In the genomic region with DNA sequence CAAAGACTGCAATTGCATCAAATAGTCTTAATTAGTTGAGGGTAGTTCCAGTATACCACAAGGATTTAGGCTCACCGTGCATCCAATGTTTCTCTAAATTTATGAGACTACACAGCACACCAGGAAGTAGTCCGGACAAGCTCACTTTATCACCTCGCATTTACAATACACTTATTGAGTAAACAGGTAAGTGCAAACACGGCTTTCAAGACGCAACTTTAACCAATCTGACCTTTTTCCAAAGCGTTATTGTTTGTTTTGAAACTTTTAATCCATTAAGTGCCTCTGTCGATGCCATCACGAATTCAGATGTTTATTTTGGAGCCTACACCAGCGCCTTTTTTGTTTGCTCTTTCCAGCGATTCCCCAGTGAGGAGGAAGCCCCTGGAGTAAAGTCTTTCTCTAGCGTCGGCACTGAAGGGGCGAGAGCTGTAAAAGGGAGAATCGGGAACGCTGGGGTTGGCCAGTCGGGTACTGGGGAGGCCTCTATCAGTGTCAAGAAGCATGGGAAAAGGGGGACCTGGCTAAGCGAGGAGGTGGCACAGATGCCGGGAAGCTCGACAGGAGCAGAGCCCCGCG, we compare ENCODE assay signal across 8 mouse cellular contexts. TPM values are rescaled to one million over a fixed set of nuclear protein-coding genes. Genes with fewer than 3 reads are reported as not detected.
A peak's percentile ranks its signal among the peaks of the same experiment; 100 is the strongest.
DNase-seq lines count a peak whose midpoint lies in the region; ATAC-seq and TF ChIP-seq lines count a peak whose summit lies in the region.

No protein-coding gene starts in this region.

- under 1% methylated on average over 21 of the region's 21 CpGs for WGBS in kidney, embryonic 15.5 days
- WGBS in bone marrow, adult 2 months, result 1% methylated on average over 21 of the region's 21 CpGs
- under 1% methylated on average over 21 of the region's 21 CpGs for WGBS in intestine, embryonic 14.5 days

- TF ChIP-seq POLR2A in bone marrow, adult 2 months (IDR thresholded peaks at IDR 0.05; ENCODE audit: borderline replicate concordance, control insufficient read depth, low read depth, low read length), result no peak
- TF ChIP-seq POLR2A in myocyte (IDR thresholded peaks at IDR 0.05; ENCODE audit: insufficient read length, low read depth), result no peak

- peak overlapping the region; percentile 81 for H3K9ac ChIP-seq in kidney, embryonic 15.5 days
- peak overlapping the region; percentile 96 for H3K9ac ChIP-seq in intestine, embryonic 14.5 days (ENCODE audit: low read length)

- no peak for DNase-seq in kidney, postnatal 36 days
- no peak for DNase-seq in intestine, embryonic 14.5 days (ENCODE audit: low spot score)
- no peak for DNase-seq in layer of hippocampus, adult 18-20 months (ENCODE audit: low spot score in 2 of 2)
- no peak for DNase-seq in spleen, adult 18-20 months
- no peak for DNase-seq in gastrocnemius, adult 8-10 months (ENCODE audit: low spot score in 2 of 2)

- no peak for TF ChIP-seq CTCF in bone marrow, adult 2 months (IDR thresholded peaks at IDR 0.05; ENCODE audit: control insufficient read depth, insufficient read depth, low read length)

- H3K4me2 ChIP-seq in kidney, embryonic 15.5 days, result peak overlapping the region; percentile 63
- peak overlapping the region; percentile 79 for H3K4me2 ChIP-seq in intestine, embryonic 14.5 days (ENCODE audit: low read length)
- peak overlapping the region; percentile 93 for H3K4me2 ChIP-seq in myocyte (ENCODE audit: low read depth)

- peaks cover 14% of the 10 kb centered on the region for H3K4me1 ChIP-seq in kidney, embryonic 15.5 days
- H3K4me1 ChIP-seq in bone marrow, adult 2 months (ENCODE audit: control insufficient read depth, insufficient read depth, low read length), result peaks cover 1% of the 10 kb centered on the region; the same call in 1 of the 2 replicates
- peaks cover 9% of the 10 kb centered on the region for H3K4me1 ChIP-seq in intestine, embryonic 14.5 days (replicated peaks; ENCODE audit: control insufficient read depth, insufficient read depth, low read length)

- peak overlapping the region; percentile 95 for H3K27ac ChIP-seq in kidney, embryonic 15.5 days
- H3K27ac ChIP-seq in bone marrow, adult 2 months (ENCODE audit: control insufficient read depth, insufficient read depth, low read depth, low read length, poor library complexity), result peak overlapping the region; percentile 92
- H3K27ac ChIP-seq in intestine, embryonic 14.5 days (ENCODE audit: low read depth), result peak overlapping the region; percentile 89

- H3K36me3 ChIP-seq in kidney, embryonic 15.5 days, result peaks cover 63% of the 10 kb centered on the region
- H3K36me3 ChIP-seq in intestine, embryonic 14.5 days (ENCODE audit: control insufficient read depth, insufficient read depth, low read length), result peaks cover 67% of the 10 kb centered on the region
- peaks cover 40% of the 10 kb centered on the region for H3K36me3 ChIP-seq in myocyte (ENCODE audit: control insufficient read depth, insufficient read depth)

- H3K4me3 ChIP-seq in kidney, embryonic 15.5 days (replicated peaks), result peak overlapping the region; percentile 88
- H3K4me3 ChIP-seq in bone marrow, adult 2 months (replicated peaks; ENCODE audit: control insufficient read depth, low read depth, low read length), result peak overlapping the region; percentile 74
- H3K4me3 ChIP-seq in intestine, embryonic 14.5 days (ENCODE audit: low read depth, low read length), result peak overlapping the region; percentile 93
- H3K4me3 ChIP-seq in myocyte, result peak overlapping the region; percentile 86

- peak overlapping the region; percentile 74 for H3ac ChIP-seq in myocyte (ENCODE audit: control insufficient read depth, insufficient read length)

- H3K9me3 ChIP-seq in kidney, embryonic 15.5 days (replicated peaks), result no peaks in the 10 kb centered on the region
- no peaks in the 10 kb centered on the region for H3K9me3 ChIP-seq in intestine, embryonic 14.5 days (ENCODE audit: control insufficient read depth, low read length)

- no peaks in the 10 kb centered on the region for H3K27me3 ChIP-seq in kidney, embryonic 15.5 days
- H3K27me3 ChIP-seq in intestine, embryonic 14.5 days (replicated peaks; ENCODE audit: control insufficient read depth, insufficient read depth, low read length), result no peaks in the 10 kb centered on the region
- no peaks in the 10 kb centered on the region for H3K27me3 ChIP-seq in myocyte (ENCODE audit: control insufficient read depth, insufficient read depth, insufficient read length)

- no peak; the same call in 1 of the 2 replicates for ATAC-seq in kidney, embryonic 15.5 days (replicated peaks; ENCODE audit: low FRiP score)
- no peak for ATAC-seq in intestine, embryonic 14.5 days (replicated peaks; ENCODE audit: low FRiP score, low TSS enrichment, low read depth)

- peaks cover 22% of the 10 kb centered on the region for H3K79me2 ChIP-seq in myocyte (ENCODE audit: control insufficient read depth, insufficient read depth)

TF ChIP-seq in myocyte, 11 proteins besides CTCF, POLR2A, EP300 and RAD21:
- TF ChIP-seq MAX (IDR thresholded peaks at IDR 0.05; ENCODE audit: low read depth) (no peak), TCF12 (IDR thresholded peaks at IDR 0.05; ENCODE audit: insufficient read depth, poor library complexity, severe bottlenecking) (no peak), USF1 (IDR thresholded peaks at IDR 0.05; ENCODE audit: low read depth) (no peak), REST (IDR thresholded peaks at IDR 0.05; ENCODE audit: insufficient read depth, insufficient read length) (no peak), SRF (IDR thresholded peaks at IDR 0.05; ENCODE audit: control insufficient read depth, insufficient read length, low read depth) (no peak), MYOD1 (IDR thresholded peaks at IDR 0.05; ENCODE audit: control insufficient read depth in 1 of 3, insufficient read length in 2 of 3, low read depth in 2 of 3) (no peak), TCF3 (IDR thresholded peaks at IDR 0.05; ENCODE audit: insufficient read length, low read depth) (no peak), CEBPB (IDR thresholded peaks at IDR 0.05; ENCODE audit: insufficient read depth, poor library complexity, severe bottlenecking) (no peak), POLR2AphosphoS2 (IDR thresholded peaks at IDR 0.05; ENCODE audit: insufficient read length, low read depth) (no peak), E2F4 (IDR thresholded peaks at IDR 0.05; ENCODE audit: insufficient read depth) (no peak), MYOG (IDR thresholded peaks at IDR 0.05; ENCODE audit: control insufficient read depth in 1 of 3, insufficient read depth in 1 of 3, insufficient read length in 2 of 3, low read depth in 2 of 3) (no peak)

RNA-seq across cellular contexts. Expression of gene Zbtb37, which starts 0.7 kb away (rescaled TPM):
- 7.8 and 8.3 TPM in 2 replicates for polyA plus RNA-seq in kidney, embryonic 15.5 days (2015; fragmentation: Nextera tagmentation; extraction: Ambion mirVana)
- polyA plus RNA-seq in bone marrow, adult 2 months (2011; ENCODE audit: insufficient read depth, insufficient read length, low replicate concordance, missing spikeins), result 1.5 and 3.6 TPM in 2 replicates
- polyA plus RNA-seq in intestine, embryonic 14.5 days (2014; fragmentation: Nextera tagmentation; extraction: Ambion mirVana), result 6.6 and 8.1 TPM in 2 replicates
- polyA plus RNA-seq in myocyte (2012; fragmentation: generic; extraction: Trizol), result 1.4 TPM
- 10 to 100 TPM; 17.2 to 18.3 TPM for total RNA-seq in layer of hippocampus, adult 18-20 months (2021)
- 10 to 100 TPM in 2 of 4 experiments, 1 to 10 TPM in 2; 6.5 to 15.4 (median 9.2) TPM for total RNA-seq in gastrocnemius, adult 8-10 months (2022)

RNA-seq across cellular contexts. Expression of gene Dars2, which starts 36.5 kb away (rescaled TPM):
- 35.7 and 38.1 TPM in 2 replicates for polyA plus RNA-seq in kidney, embryonic 15.5 days (2015; fragmentation: Nextera tagmentation; extraction: Ambion mirVana)
- polyA plus RNA-seq in bone marrow, adult 2 months (2011; ENCODE audit: insufficient read depth, insufficient read length, low replicate concordance, missing spikeins), result 4.7 and 15.1 TPM in 2 replicates
- polyA plus RNA-seq in intestine, embryonic 14.5 days (2014; fragmentation: Nextera tagmentation; extraction: Ambion mirVana), result 44.0 and 44.8 TPM in 2 replicates
- 18.1 TPM for polyA plus RNA-seq in myocyte (2012; fragmentation: generic; extraction: Trizol)
- 10 to 100 TPM; 26.3 to 26.5 TPM for total RNA-seq in layer of hippocampus, adult 18-20 months (2021)
- 10 to 100 TPM; 12.0 to 19.4 (median 15.6) TPM for total RNA-seq in gastrocnemius, adult 8-10 months (2022)

RNA-seq across cellular contexts. Expression of gene Cenpl, which starts 36.6 kb away (rescaled TPM):
- 30.5 and 30.9 TPM in 2 replicates for polyA plus RNA-seq in kidney, embryonic 15.5 days (2015; fragmentation: Nextera tagmentation; extraction: Ambion mirVana)
- 24.1 and 34.7 TPM in 2 replicates for polyA plus RNA-seq in bone marrow, adult 2 months (2011; ENCODE audit: insufficient read depth, insufficient read length, low replicate concordance, missing spikeins)
- polyA plus RNA-seq in intestine, embryonic 14.5 days (2014; fragmentation: Nextera tagmentation; extraction: Ambion mirVana), result 28.9 and 29.5 TPM in 2 replicates
- polyA plus RNA-seq in myocyte (2012; fragmentation: generic; extraction: Trizol), result 4.5 TPM
- total RNA-seq in layer of hippocampus, adult 18-20 months (2021), result 1 to 10 TPM; 1.3 to 1.7 TPM
- total RNA-seq in gastrocnemius, adult 8-10 months (2022), result under 1 TPM; 0.34 to 0.74 (median 0.41) TPM

RNA-seq across cellular contexts. Expression of gene Serpinc1, which starts 55.6 kb away (rescaled TPM):
- polyA plus RNA-seq in kidney, embryonic 15.5 days (2015; fragmentation: Nextera tagmentation; extraction: Ambion mirVana), result 3.1 and 6.8 TPM in 2 replicates
- 2.6 and 14.1 TPM in 2 replicates for polyA plus RNA-seq in bone marrow, adult 2 months (2011; ENCODE audit: insufficient read depth, insufficient read length, low replicate concordance, missing spikeins)
- polyA plus RNA-seq in intestine, embryonic 14.5 days (2014; fragmentation: Nextera tagmentation; extraction: Ambion mirVana), result 1.9 and 2.0 TPM in 2 replicates
- polyA plus RNA-seq in myocyte (2012; fragmentation: generic; extraction: Trizol), result 0.26 TPM
- total RNA-seq in layer of hippocampus, adult 18-20 months (2021), result under 1 TPM; 0.10 TPM
- 1 to 10 TPM in 1 of 4 experiments, under 1 TPM in 1, not detected in 2; 0.70 to 1.6 TPM for total RNA-seq in gastrocnemius, adult 8-10 months (2022)
